Mouse (Mus musculus) liver, embryonic 14.5 days (tissue): ENCODE measurements at regions not wholly inside any gene's neighbourhood (a gene's known extent, or its start where the extent isn't known, plus 50 kb on each side); places are given as distances from the start of the nearest gene placed in this dataset.

Source experiments
- CTCF ChIP-seq: IDR thresholded peaks from 2 replicates; pipeline ENCODE4 v1.5.1; 2016; ENCODE audit warnings: antibody characterized with exemption, low read depth, control low read depth
- EP300 ChIP-seq: IDR thresholded peaks from 2 replicates; pipeline ENCODE4 v1.6.1; 2016; ENCODE audit warnings: antibody characterized with exemption, low read depth

DNA sequence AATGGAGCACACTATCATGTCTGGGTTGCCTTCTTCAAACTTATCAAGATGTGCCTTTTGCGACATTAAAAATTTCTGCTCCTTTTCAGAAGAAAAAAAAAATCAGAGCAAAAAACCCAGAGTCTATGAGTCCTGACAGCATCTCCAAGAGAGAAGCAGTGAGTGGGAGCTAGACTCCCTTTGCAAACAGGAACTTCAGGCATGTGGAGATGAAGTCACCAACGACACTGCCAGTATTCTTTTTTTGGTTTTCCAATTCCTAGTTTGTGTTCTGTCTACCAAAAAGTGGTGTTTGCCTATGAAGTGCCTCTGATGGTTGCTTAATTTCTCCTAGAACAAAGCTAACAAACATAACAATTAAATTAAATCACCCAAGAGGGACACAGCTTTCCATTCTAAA is 457.2 kb upstream of the Nr2f1 start:
- TF ChIP-seq CTCF (no peak), EP300 (no peak)
